Mouse (Mus musculus) hindbrain, postnatal 0 days (tissue): Measurements from ENCODE around the gene Gm42742. TPM values are rescaled to one million over a fixed set of nuclear protein-coding genes. Genes with fewer than 3 reads are reported as not detected.

Source experiments
- ATAC-seq: fragments of 200-750 bp; cut with Nextera tagmentation; 2 replicates; pipeline ENCODE4 v1.8.0; 2017; ENCODE audit warnings: mild to moderate bottlenecking, moderate TSS enrichment, moderate library complexity
- DNase-seq: peaks from one replicate; pipeline ENCODE4 v3.0.0-alpha.2; 2015; ENCODE audit warnings: low spot score
- H3K27ac ChIP-seq: fragments of 300-500 bp; sonication (generic); 2 replicates; pipeline ENCODE4 v1.5.1; 2014; ENCODE audit warnings: mild to moderate bottlenecking
- H3K27me3 ChIP-seq: fragments of 300-500 bp; sonication (generic); 2 replicates; pipeline ENCODE4 v1.6.1; 2014; ENCODE audit warnings: low read length, mixed read lengths; ENCODE audit not compliant: insufficient read depth
- H3K36me3 ChIP-seq: fragments of 300-500 bp; sonication (generic); 2 replicates; pipeline ENCODE4 v1.6.1; 2014; ENCODE audit warnings: low read length, mixed read lengths; ENCODE audit not compliant: insufficient read depth
- H3K4me1 ChIP-seq: fragments of 300-500 bp; sonication (generic); 2 replicates; pipeline ENCODE4 v1.6.1; 2014; ENCODE audit warnings: antibody characterized with exemption, low read length, mixed read lengths; ENCODE audit not compliant: insufficient read depth
- H3K4me2 ChIP-seq: fragments of 300-500 bp; sonication (generic); 2 replicates; pipeline ENCODE4 v1.6.1; 2014; ENCODE audit warnings: low read depth, mild to moderate bottlenecking, low read length, moderate library complexity, mixed read lengths
- H3K4me3 ChIP-seq: fragments of 300-500 bp; sonication (generic); 2 replicates; pipeline ENCODE4 v1.5.1; 2014; ENCODE audit warnings: low read length
- H3K9ac ChIP-seq: fragments of 300-500 bp; sonication (generic); replicated peaks from 2 replicates; pipeline ENCODE4 v1.6.1; 2014; ENCODE audit warnings: mild to moderate bottlenecking, low read length, moderate library complexity, mixed read lengths
- H3K9me3 ChIP-seq: fragments of 300-500 bp; sonication (generic); 2 replicates; pipeline ENCODE4 v1.6.1; 2016; ENCODE audit warnings: low read length, mixed read lengths
- CTCF ChIP-seq: IDR thresholded peaks from 2 replicates; pipeline ENCODE4 v1.5.1; 2016; ENCODE audit warnings: antibody characterized with exemption, control low read depth, low read depth
- WGBS: fragments of 180-500 bp; shearing (Covaris S2); extraction: QIAGEN DNeasy Blood & Tissue Kit; methylation state at CpG from one replicate; pipeline ENCODE4 v1.1.7; 2014; 5-methylcytosine and 5-hydroxymethylcytosine counted together
- polyA plus RNA-seq: library from polyadenylated mRNA; unstranded; fragments of >200 nt; fragmentation: Nextera tagmentation; extraction: Ambion mirVana; gene quantifications from 2 replicates; pipeline ENCODE4 v1.2.1, GENCODE M21; 2015
- total RNA-seq: library from RNA; depleted of rRNA; stranded (reverse); fragments of >200 nt; gene quantifications from 2 replicates; pipeline ENCODE4 v1.2.3, GENCODE M21; 2014

The Gm42742 gene
- total and polyA plus RNA-seq, 2 experiments from 2014 or later, result 40.2 to 60.2 TPM

DNA sequence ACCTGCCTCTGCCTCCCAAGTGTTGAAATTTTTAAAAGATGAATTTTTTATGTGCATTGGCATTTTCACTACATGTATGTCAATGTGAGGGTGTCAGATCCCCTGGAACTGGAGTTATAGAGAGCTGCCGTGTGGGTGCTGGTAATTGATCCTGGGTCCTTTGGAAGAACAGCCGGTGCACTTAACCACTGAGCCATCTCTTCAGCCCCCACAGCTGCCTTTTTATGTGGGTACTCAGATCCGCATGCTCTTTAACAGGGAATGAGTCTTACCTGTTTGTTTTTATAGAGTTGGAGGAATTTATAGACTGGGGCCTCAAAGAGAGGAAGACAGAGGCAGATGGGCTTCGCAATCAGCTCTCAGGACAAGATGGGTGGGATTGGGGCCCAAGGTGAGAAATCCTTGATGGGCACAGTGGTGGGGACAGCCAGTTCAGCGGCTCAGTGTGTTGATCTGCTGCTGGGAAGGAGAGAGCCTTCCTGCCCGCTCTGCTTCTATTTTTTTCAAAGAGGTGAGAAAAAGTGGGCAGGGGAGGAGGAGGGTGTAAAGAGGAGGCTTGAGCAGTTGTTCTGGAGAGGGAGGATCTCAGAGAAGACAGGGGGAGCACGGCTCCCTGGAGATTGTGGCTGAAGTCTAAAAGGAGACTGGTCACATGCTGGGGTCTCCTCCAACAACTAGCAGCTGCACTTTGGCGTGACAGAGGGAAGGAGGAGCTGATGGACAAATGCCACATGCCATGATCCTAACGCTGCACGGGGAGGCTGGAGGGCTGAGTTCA is 36.0 kb downstream of the Gm42742 start:
- Histone ChIP-seq H3K9ac (no peak overlapping the region), H3K9me3 (no peaks in the 10 kb centered on the region), H3K4me2 (no peak overlapping the region), H3K27me3 (no peaks in the 10 kb centered on the region), H3K4me3 (no peak overlapping the region), H3K4me1 (no peaks in the 10 kb centered on the region), H3K36me3 (peaks cover 8% of the 10 kb centered on the region; the same call in 1 of the 2 replicates), H3K27ac (no peak overlapping the region)
- WGBS, result 57% methylated on average over 10 of the region's 10 CpGs
- no peak for TF ChIP-seq CTCF
- ATAC-seq (no peak), DNase-seq (no peak)

DNA sequence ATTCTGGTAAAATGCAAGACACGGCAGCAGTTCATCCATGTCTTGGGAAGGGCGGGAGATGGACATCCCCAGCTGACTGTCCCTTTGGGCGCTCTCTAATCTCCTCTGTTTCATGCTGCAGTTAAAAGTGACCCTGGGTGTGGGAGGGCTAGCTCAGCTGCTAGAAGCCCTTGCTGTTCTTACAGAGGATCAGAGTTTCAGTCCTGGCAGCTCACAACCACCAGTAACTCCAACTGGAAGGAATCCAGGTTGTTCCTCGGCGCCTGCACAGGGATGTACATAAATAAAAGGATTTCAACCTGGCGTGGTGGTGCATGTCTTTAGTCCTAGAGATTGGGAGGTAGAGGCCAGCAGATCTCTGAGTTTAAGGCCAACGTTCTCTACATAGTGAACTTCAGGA is 37.8 kb downstream of the Gm42742 start:
- no peak for ATAC-seq
- no peak for TF ChIP-seq CTCF

DNA sequence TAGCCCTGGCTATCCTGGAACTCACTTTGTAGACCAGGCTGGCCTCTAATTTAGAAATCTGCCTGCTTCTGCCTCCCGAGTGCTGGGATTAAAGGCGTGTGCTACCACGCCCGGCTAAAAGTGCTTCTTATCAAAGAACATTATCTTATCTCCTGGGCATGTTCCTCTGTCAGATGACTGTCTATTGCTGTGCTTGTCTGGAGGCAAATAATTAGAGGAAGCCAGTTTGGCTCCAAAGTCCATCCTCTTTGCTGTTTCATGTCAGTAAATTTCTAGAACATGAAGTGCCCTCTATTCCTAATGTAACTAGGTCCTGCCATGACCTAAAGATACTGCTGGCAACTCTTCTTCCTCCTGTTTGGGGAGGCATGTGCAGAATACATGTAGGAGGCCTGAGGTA is 38.8 kb downstream of the Gm42742 start:
- Histone ChIP-seq H3K27ac (no peak overlapping the region), H3K9me3 (no peaks in the 10 kb centered on the region), H3K27me3 (no peaks in the 10 kb centered on the region), H3K4me3 (no peak overlapping the region), H3K4me1 (peaks cover 5% of the 10 kb centered on the region; the same call in 1 of the 2 replicates), H3K36me3 (peaks cover 28% of the 10 kb centered on the region), H3K4me2 (no peak overlapping the region), H3K9ac (no peak overlapping the region)
- TF ChIP-seq CTCF, result no peak
- ATAC-seq, result no peak
- no peak for DNase-seq
- 93% methylated on average over 4 of the region's 4 CpGs for WGBS

More for the DNA sequence above, 37.8 kb downstream of the Gm42742 start:
- WGBS, result 81% methylated on average over 7 of the region's 7 CpGs
- Histone ChIP-seq H3K27ac (no peak overlapping the region), H3K4me3 (no peak overlapping the region), H3K4me2 (no peak overlapping the region), H3K9ac (no peak overlapping the region), H3K36me3 (peaks cover 25% of the 10 kb centered on the region), H3K27me3 (no peaks in the 10 kb centered on the region), H3K9me3 (no peaks in the 10 kb centered on the region), H3K4me1 (0 out of 2 replicates have a peak, but pooled peaks cover under 1% of the 10 kb centered on the region)
- no peak for DNase-seq

DNA sequence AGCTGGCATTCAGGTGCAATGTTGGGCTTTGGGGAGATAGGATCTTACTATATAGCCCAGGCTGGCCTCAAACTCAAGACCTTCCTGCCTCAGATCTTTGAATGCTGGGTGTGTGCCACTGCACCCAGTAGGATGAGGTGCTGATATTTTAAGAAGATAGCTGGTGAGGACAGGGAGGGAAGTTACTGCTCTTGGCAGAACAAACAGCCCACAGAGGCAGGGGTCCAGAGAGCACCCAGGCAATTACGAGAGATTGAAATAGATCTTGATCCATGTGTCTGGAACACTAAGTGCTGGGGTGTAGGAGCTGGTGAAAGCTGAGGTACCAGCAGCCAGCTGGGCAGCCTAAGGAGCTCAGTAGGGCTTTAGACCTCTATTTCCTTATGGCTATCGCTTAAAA is 39.3 kb downstream of the Gm42742 start:
- Histone ChIP-seq H3K4me1 (peaks cover 7% of the 10 kb centered on the region; the same call in 1 of the 2 replicates), H3K4me2 (no peak overlapping the region), H3K36me3 (peaks cover 28% of the 10 kb centered on the region), H3K9ac (no peak overlapping the region), H3K9me3 (no peaks in the 10 kb centered on the region), H3K27ac (no peak overlapping the region), H3K27me3 (no peaks in the 10 kb centered on the region), H3K4me3 (no peak overlapping the region)
- TF ChIP-seq CTCF, result no peak
- WGBS, result 93% methylated on average over 2 of the region's 2 CpGs
- DNase-seq (no peak), ATAC-seq (no peak)

DNA sequence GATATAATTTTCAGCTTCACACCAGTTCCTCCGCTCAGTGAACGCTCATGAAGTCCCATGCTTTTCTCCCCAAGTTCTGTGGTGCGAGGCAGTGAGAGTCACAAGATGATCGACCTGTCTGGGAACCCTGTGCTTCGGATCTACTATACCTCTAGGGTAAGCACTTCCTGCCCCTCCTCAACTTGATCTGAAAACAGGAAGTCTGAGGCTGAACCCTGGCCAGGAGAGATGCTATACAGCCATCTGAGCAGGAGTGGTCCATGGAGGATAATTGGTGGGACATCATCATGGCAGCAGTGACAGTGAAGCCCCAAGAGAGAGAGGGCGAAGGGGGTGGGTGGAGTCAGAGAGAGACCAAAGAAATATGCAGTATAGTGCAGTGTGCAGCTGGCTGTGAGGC is 42.1 kb downstream of the Gm42742 start:
- Histone ChIP-seq H3K9me3 (no peaks in the 10 kb centered on the region), H3K4me3 (no peak overlapping the region), H3K27me3 (no peaks in the 10 kb centered on the region), H3K4me1 (peaks cover 7% of the 10 kb centered on the region; the same call in 1 of the 2 replicates), H3K9ac (no peak overlapping the region), H3K36me3 (peaks cover 28% of the 10 kb centered on the region), H3K27ac (no peak overlapping the region), H3K4me2 (no peak overlapping the region)
- 92% methylated on average over 6 of the region's 6 CpGs for WGBS
- DNase-seq, result no peak
- TF ChIP-seq CTCF, result no peak
- ATAC-seq, result no peak

DNA sequence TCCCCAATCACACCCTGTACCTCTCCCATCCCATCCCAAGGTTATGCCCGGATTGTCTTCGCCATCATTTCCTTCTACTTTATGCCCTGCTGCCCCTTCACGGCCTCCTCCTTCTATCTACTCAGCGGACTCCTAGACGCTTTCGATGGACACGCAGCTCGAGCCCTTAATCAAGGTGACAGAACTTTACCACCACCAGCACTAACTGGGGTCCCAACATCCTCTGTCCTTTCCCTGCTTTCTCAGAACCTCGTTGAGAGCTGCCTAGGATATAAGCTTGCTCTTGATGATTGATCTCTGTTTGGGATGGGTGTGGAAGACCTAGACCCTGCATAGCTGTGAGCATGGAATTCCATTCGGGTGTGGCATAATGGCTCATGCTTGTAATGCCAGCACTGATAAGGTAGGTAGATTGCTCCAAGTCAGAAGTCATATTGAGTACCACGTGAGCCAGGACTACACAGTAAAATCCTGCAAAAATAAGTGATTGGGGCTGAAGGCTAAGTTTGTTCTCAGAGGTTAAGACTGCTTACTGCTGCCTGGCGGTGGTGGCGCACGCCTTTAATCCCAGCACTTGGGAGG is 43.9 kb downstream of the Gm42742 start:
- Histone ChIP-seq H3K27ac (peak overlapping the region; percentile 98), H3K27me3 (no peaks in the 10 kb centered on the region), H3K4me3 (peak overlapping the region; percentile 79), H3K4me2 (peak overlapping the region; percentile 88), H3K4me1 (peaks cover 7% of the 10 kb centered on the region; the same call in 1 of the 2 replicates), H3K9ac (peak overlapping the region; percentile 86), H3K36me3 (peaks cover 34% of the 10 kb centered on the region), H3K9me3 (no peaks in the 10 kb centered on the region)
- DNase-seq (no peak), ATAC-seq (no peak)
- no peak for TF ChIP-seq CTCF
- WGBS, result 28% methylated on average over 14 of the region's 14 CpGs
